Mouse (Mus musculus) MEL (cell line): ENCODE measurements at regions not wholly inside any gene's neighbourhood (a gene's known extent, or its start where the extent isn't known, plus 50 kb on each side); places are given as distances from the start of the nearest gene placed in this dataset.

Source experiments
- BHLHE40 ChIP-seq: IDR thresholded peaks from 2 replicates; pipeline ENCODE4 v1.6.1; 2012; ENCODE audit warnings: low read depth, mild to moderate bottlenecking, inconsistent platforms, low read length, improper control_type of control experiment, borderline replicate concordance
- CHD1 ChIP-seq: IDR thresholded peaks from 2 replicates; pipeline ENCODE4 v1.6.1; 2012; ENCODE audit warnings: low read depth, mild to moderate bottlenecking, inconsistent platforms, low read length, improper control_type of control experiment
- CTCF ChIP-seq, 3 experiments: IDR thresholded peaks in 2 of 3; conservative IDR thresholded peaks in 1 of 3; 2 replicates each; pipeline ENCODE4 v1.5.1; 2011 to 2012; ENCODE audit warnings: low read length in 3 of 3, low read depth in 2 of 3, mild to moderate bottlenecking in 2 of 3, improper control_type of control experiment in 1 of 3, inconsistent platforms in 1 of 3, mixed read lengths in 1 of 3, moderate library complexity in 1 of 3; ENCODE audit not compliant: control insufficient read depth in 1 of 3, insufficient read depth in 1 of 3, poor library complexity in 1 of 3, severe bottlenecking in 1 of 3
- EP300 ChIP-seq, 2 experiments: IDR thresholded peaks; 2 replicates each; pipeline ENCODE4 v1.6.1; 2011; ENCODE audit warnings: improper control_type of control experiment in 2 of 2, low read length in 2 of 2, low read depth in 1 of 2, mild to moderate bottlenecking in 1 of 2
- GATA1 ChIP-seq: IDR thresholded peaks from 2 replicates; pipeline ENCODE4 v1.6.1; 2011; ENCODE audit warnings: low read depth, low read length, improper control_type of control experiment
- KAT2A ChIP-seq: conservative IDR thresholded peaks from 2 replicates; pipeline ENCODE4 v1.6.1; 2012; ENCODE audit warnings: low read depth, low read length, improper control_type of control experiment, inconsistent platforms
- POLR2AphosphoS2 ChIP-seq: IDR thresholded peaks from 2 replicates; pipeline ENCODE4 v1.6.1; 2011; ENCODE audit warnings: low read length, improper control_type of control experiment

- no peak for TF ChIP-seq POLR2AphosphoS2
- TF ChIP-seq BHLHE40: no peak
- TF ChIP-seq CHD1: no peak
- TF ChIP-seq EP300 (IDR thresholded peaks at IDR 0.05; ENCODE audit: low read depth in 1 of 2, low read length in 2 of 2): no peak
- no peak for TF ChIP-seq GATA1
- TF ChIP-seq CTCF (IDR thresholded peaks at IDR 0.05 in 2 of 3, conservative IDR thresholded peaks at IDR 0.05 in 1 of 3; ENCODE audit: control insufficient read depth in 1 of 3, insufficient read depth in 1 of 3, low read depth in 2 of 3, low read length in 3 of 3, poor library complexity in 1 of 3, severe bottlenecking in 1 of 3): no peak
- no peak for TF ChIP-seq KAT2A
Observed at GRCm38 (mm10) chr3:147716391-147716790, 864.2 kb downstream of the Ttll7 start.
